Mouse (Mus musculus): ENCODE data around the gene Nt5c3. TPM values are rescaled to one million over a fixed set of nuclear protein-coding genes. Genes with fewer than 3 reads are reported as not detected.

The Nt5c3 gene
- polyA plus RNA-seq (2014; fragmentation: Nextera tagmentation; extraction: Ambion mirVana), result 198 and 204 TPM in 2 replicates

- Histone ChIP-seq H3K27ac (replicated peaks; ENCODE audit: low read depth, low read length) (peak within 1 kb of the TSS; percentile 94), H3K4me3 (replicated peaks; ENCODE audit: low read depth, low read length) (peak within 1 kb of the TSS; percentile 73), H3K9ac (replicated peaks; ENCODE audit: low read length) (peak within 1 kb of the TSS; percentile 80), H3K36me3 (ENCODE audit: control insufficient read depth, insufficient read depth, low read length) (no peaks in the 10 kb centered on the region), H3K4me1 (ENCODE audit: control insufficient read depth, insufficient read depth, low read length) (peaks cover 23% of the 10 kb centered on the region), H3K4me2 (ENCODE audit: low read length) (peak within 1 kb of the TSS; percentile 73), H3K9me3 (ENCODE audit: control insufficient read depth, low read length) (no peaks in the 10 kb centered on the region), H3K27me3 (ENCODE audit: control insufficient read depth, insufficient read depth, low read length) (no peaks in the 10 kb centered on the region)
- peak; percentile 98 for ATAC-seq (ENCODE audit: low FRiP score, low TSS enrichment)
- 3% methylated on average over 64 of the region's 64 CpGs for WGBS
- DNase-seq, result peak; percentile 98
Observed at GRCm38 (mm10) chr6:56923726-56924707, at the start of gene Nt5c3, which contains the start of gene Vmn1r4. Nt5c3 (minus strand) TSS chr6:56923932. Vmn1r4 (plus strand) TSS chr6:56924015.

- no peaks in the 10 kb centered on the region for H3K9me3 ChIP-seq (ENCODE audit: control insufficient read depth, low read length)
- DNase-seq, result no peak
- ATAC-seq (ENCODE audit: low FRiP score, low TSS enrichment), result no peak
- no peak within 1 kb of the TSS for H3K27ac ChIP-seq (replicated peaks; ENCODE audit: low read depth, low read length)
- H3K4me1 ChIP-seq (ENCODE audit: control insufficient read depth, insufficient read depth, low read length), result no peaks in the 10 kb centered on the region
- H3K9ac ChIP-seq (replicated peaks; ENCODE audit: low read length), result no peak within 1 kb of the TSS
- H3K4me3 ChIP-seq (replicated peaks; ENCODE audit: low read depth, low read length), result no peak within 1 kb of the TSS
- H3K27me3 ChIP-seq (ENCODE audit: control insufficient read depth, insufficient read depth, low read length), result no peaks in the 10 kb centered on the region
- no peaks in the 10 kb centered on the region for H3K36me3 ChIP-seq (ENCODE audit: control insufficient read depth, insufficient read depth, low read length)
- no peak within 1 kb of the TSS for H3K4me2 ChIP-seq (ENCODE audit: low read length)
Observed at GRCm38 (mm10) chr6:56969973-56970372, 46.2 kb upstream of the Nt5c3 start, which contains the start of gene Vmn1r5. Vmn1r5 (plus strand) TSS chr6:56970273.

GRCm38 (mm10) chr6:56956436-56956835, 32.7 kb upstream of the Nt5c3 start:
- no peaks in the 10 kb centered on the region for H3K9me3 ChIP-seq (ENCODE audit: control insufficient read depth, low read length)
- H3K27ac ChIP-seq (replicated peaks; ENCODE audit: low read depth, low read length), result no peak overlapping the region
- ATAC-seq (ENCODE audit: low FRiP score, low TSS enrichment), result no peak
- no peaks in the 10 kb centered on the region for H3K36me3 ChIP-seq (ENCODE audit: control insufficient read depth, insufficient read depth, low read length)
- DNase-seq, result peak; percentile 2
- H3K4me3 ChIP-seq (replicated peaks; ENCODE audit: low read depth, low read length), result no peak overlapping the region
- 70% methylated on average over 5 of the region's 5 CpGs for WGBS
- H3K27me3 ChIP-seq (ENCODE audit: control insufficient read depth, insufficient read depth, low read length), result no peaks in the 10 kb centered on the region
- no peak overlapping the region for H3K4me2 ChIP-seq (ENCODE audit: low read length)
- no peak overlapping the region for H3K9ac ChIP-seq (replicated peaks; ENCODE audit: low read length)
- no peaks in the 10 kb centered on the region for H3K4me1 ChIP-seq (ENCODE audit: control insufficient read depth, insufficient read depth, low read length)

- Histone ChIP-seq H3K27me3 (ENCODE audit: control insufficient read depth, insufficient read depth, low read length) (no peaks in the 10 kb centered on the region), H3K4me1 (ENCODE audit: control insufficient read depth, insufficient read depth, low read length) (no peaks in the 10 kb centered on the region), H3K4me3 (replicated peaks; ENCODE audit: low read depth, low read length) (no peak overlapping the region), H3K4me2 (ENCODE audit: low read length) (no peak overlapping the region), H3K9me3 (ENCODE audit: control insufficient read depth, low read length) (no peaks in the 10 kb centered on the region), H3K9ac (replicated peaks; ENCODE audit: low read length) (no peak overlapping the region), H3K36me3 (ENCODE audit: control insufficient read depth, insufficient read depth, low read length) (no peaks in the 10 kb centered on the region), H3K27ac (replicated peaks; ENCODE audit: low read depth, low read length) (no peak overlapping the region)
- ATAC-seq (ENCODE audit: low FRiP score, low TSS enrichment) (no peak), DNase-seq (no peak)
- 86% methylated on average over 4 of the region's 4 CpGs for WGBS
Observed at GRCm38 (mm10) chr6:56934366-56934765, 10.6 kb upstream of the Nt5c3 start.

- DNase-seq (no peak), ATAC-seq (ENCODE audit: low FRiP score, low TSS enrichment) (no peak)
- H3K4me3 ChIP-seq (replicated peaks; ENCODE audit: low read depth, low read length), result no peak overlapping the region
- H3K27me3 ChIP-seq (ENCODE audit: control insufficient read depth, insufficient read depth, low read length), result no peaks in the 10 kb centered on the region
- no peak overlapping the region for H3K27ac ChIP-seq (replicated peaks; ENCODE audit: low read depth, low read length)
- 72% methylated on average over 2 of the region's 2 CpGs for WGBS
- no peaks in the 10 kb centered on the region for H3K9me3 ChIP-seq (ENCODE audit: control insufficient read depth, low read length)
- no peaks in the 10 kb centered on the region for H3K4me1 ChIP-seq (ENCODE audit: control insufficient read depth, insufficient read depth, low read length)
- H3K9ac ChIP-seq (replicated peaks; ENCODE audit: low read length), result no peak overlapping the region
- H3K4me2 ChIP-seq (ENCODE audit: low read length), result no peak overlapping the region
- H3K36me3 ChIP-seq (ENCODE audit: control insufficient read depth, insufficient read depth, low read length), result no peaks in the 10 kb centered on the region
Observed at GRCm38 (mm10) chr6:56932464-56932863, 8.7 kb upstream of the Nt5c3 start.

- Histone ChIP-seq H3K9ac (replicated peaks; ENCODE audit: low read length) (no peak overlapping the region), H3K9me3 (ENCODE audit: control insufficient read depth, low read length) (no peaks in the 10 kb centered on the region), H3K27ac (replicated peaks; ENCODE audit: low read depth, low read length) (no peak overlapping the region), H3K4me1 (ENCODE audit: control insufficient read depth, insufficient read depth, low read length) (no peaks in the 10 kb centered on the region), H3K27me3 (ENCODE audit: control insufficient read depth, insufficient read depth, low read length) (no peaks in the 10 kb centered on the region), H3K4me2 (ENCODE audit: low read length) (no peak overlapping the region), H3K36me3 (ENCODE audit: control insufficient read depth, insufficient read depth, low read length) (no peaks in the 10 kb centered on the region), H3K4me3 (replicated peaks; ENCODE audit: low read depth, low read length) (no peak overlapping the region)
- no peak for ATAC-seq (ENCODE audit: low FRiP score, low TSS enrichment)
- no peak for DNase-seq
- 76% methylated on average over 4 of the region's 4 CpGs for WGBS
Observed at GRCm38 (mm10) chr6:56931648-56932415, 8.1 kb upstream of the Nt5c3 start.

GRCm38 (mm10) chr6:56923331-56923725, 404 bp downstream of the Nt5c3 start:
- Histone ChIP-seq H3K4me2 (ENCODE audit: low read length) (peak overlapping the region; percentile 73), H3K9ac (replicated peaks; ENCODE audit: low read length) (peak overlapping the region; percentile 80), H3K36me3 (ENCODE audit: control insufficient read depth, insufficient read depth, low read length) (no peaks in the 10 kb centered on the region), H3K4me3 (replicated peaks; ENCODE audit: low read depth, low read length) (peak overlapping the region; percentile 73), H3K27me3 (ENCODE audit: control insufficient read depth, insufficient read depth, low read length) (no peaks in the 10 kb centered on the region), H3K9me3 (ENCODE audit: control insufficient read depth, low read length) (no peaks in the 10 kb centered on the region), H3K27ac (replicated peaks; ENCODE audit: low read depth, low read length) (peak overlapping the region; percentile 94), H3K4me1 (ENCODE audit: control insufficient read depth, insufficient read depth, low read length) (peaks cover 23% of the 10 kb centered on the region)
- WGBS, result under 1% methylated on average over 25 of the region's 25 CpGs
- no peak for DNase-seq
- ATAC-seq (ENCODE audit: low FRiP score, low TSS enrichment), result no peak

- Histone ChIP-seq H3K4me2 (ENCODE audit: low read length) (no peak overlapping the region), H3K27ac (replicated peaks; ENCODE audit: low read depth, low read length) (no peak overlapping the region), H3K9ac (replicated peaks; ENCODE audit: low read length) (no peak overlapping the region), H3K27me3 (ENCODE audit: control insufficient read depth, insufficient read depth, low read length) (no peaks in the 10 kb centered on the region), H3K4me3 (replicated peaks; ENCODE audit: low read depth, low read length) (no peak overlapping the region), H3K4me1 (ENCODE audit: control insufficient read depth, insufficient read depth, low read length) (peaks cover 23% of the 10 kb centered on the region), H3K9me3 (ENCODE audit: control insufficient read depth, low read length) (no peaks in the 10 kb centered on the region), H3K36me3 (ENCODE audit: control insufficient read depth, insufficient read depth, low read length) (no peaks in the 10 kb centered on the region)
- DNase-seq (no peak), ATAC-seq (ENCODE audit: low FRiP score, low TSS enrichment) (no peak)
- WGBS, result 91% methylated on average over 12 of the region's 12 CpGs
Observed at GRCm38 (mm10) chr6:56920222-56921092, 3.3 kb downstream of the Nt5c3 start.

All from midbrain, embryonic 14.5 days (tissue).